Mouse (Mus musculus) CH12.LX (cell line): ENCODE measurements around the gene Sephs2. TPM values are rescaled to one million over a fixed set of nuclear protein-coding genes. Genes with fewer than 3 reads are reported as not detected.

Source experiments
- DNase-seq: peaks from one replicate; pipeline ENCODE4 v3.0.0-alpha.2; 2013; ENCODE audit errors: extremely low read depth
- H3K27ac ChIP-seq: 2 replicates; pipeline ENCODE4 v1.5.1; 2012; ENCODE audit warnings: low read depth, mild to moderate bottlenecking, control low read depth, moderate library complexity; ENCODE audit not compliant: insufficient read depth
- H3K27me3 ChIP-seq: replicated peaks from 2 replicates; pipeline ENCODE3; 2012; ENCODE audit warnings: inconsistent platforms
- H3K36me3 ChIP-seq, 2 experiments: replicated peaks in 1 of 2; 2 replicates each; pipeline versions ENCODE3 to v1.6.1; 2012; ENCODE audit warnings: inconsistent platforms in 1 of 2, low read length in 1 of 2, mild to moderate bottlenecking in 1 of 2, mixed read lengths in 1 of 2, moderate library complexity in 1 of 2; ENCODE audit not compliant: control insufficient read depth in 1 of 2, insufficient read depth in 1 of 2
- H3K4me1 ChIP-seq, 2 experiments: 2 replicates each; pipeline ENCODE4 v1.6.1; 2012; ENCODE audit warnings: inconsistent platforms in 1 of 2, moderate library complexity in 1 of 2; ENCODE audit not compliant: insufficient read depth in 2 of 2, control insufficient read depth in 1 of 2
- H3K4me2 ChIP-seq: 2 replicates; pipeline ENCODE4 v1.6.1; 2012; ENCODE audit warnings: low read depth, mild to moderate bottlenecking, control low read depth; ENCODE audit not compliant: poor library complexity, insufficient read depth, severe bottlenecking
- H3K4me3 ChIP-seq, 3 experiments: fragments of 150-350 bp in 1 of 3; sonication (generic) in 1 of 3; replicated peaks in 1 of 3; 2 replicates each; pipeline versions ENCODE3 to v1.5.1; 2011 to 2012; ENCODE audit warnings: low read depth in 2 of 3, low read length in 2 of 3, mild to moderate bottlenecking in 2 of 3, moderate library complexity in 2 of 3, control low read depth in 1 of 3, improper control_type of control experiment in 1 of 3, inconsistent platforms in 1 of 3, mixed read lengths in 1 of 3; ENCODE audit not compliant: poor library complexity in 1 of 3
- H3K79me2 ChIP-seq: replicated peaks from 2 replicates; pipeline ENCODE4 v1.6.1; 2012; ENCODE audit warnings: mild to moderate bottlenecking, moderate library complexity; ENCODE audit not compliant: control insufficient read depth, poor library complexity, insufficient read depth, severe bottlenecking; ENCODE audit errors: extremely low read depth
- H3K9ac ChIP-seq: 2 replicates; pipeline ENCODE4 v1.6.1; 2012; ENCODE audit warnings: low read depth, mild to moderate bottlenecking, control low read depth, moderate library complexity; ENCODE audit not compliant: insufficient read depth
- H3K9me3 ChIP-seq: replicated peaks from 2 replicates; pipeline ENCODE3; 2012; ENCODE audit warnings: low read length, inconsistent platforms, mixed read lengths
- BHLHE40 ChIP-seq: IDR thresholded peaks from 2 replicates; pipeline ENCODE4 v1.6.1; 2011; ENCODE audit warnings: mild to moderate bottlenecking, low read depth, low read length, improper control_type of control experiment
- CHD1 ChIP-seq: IDR thresholded peaks from 2 replicates; pipeline ENCODE4 v1.6.1; 2012; ENCODE audit warnings: low read depth, low read length, improper control_type of control experiment, inconsistent platforms
- CHD2 ChIP-seq: IDR thresholded peaks from 2 replicates; pipeline ENCODE4 v1.6.1; 2011; ENCODE audit warnings: low read length, improper control_type of control experiment
- CTCF ChIP-seq, 2 experiments: IDR thresholded peaks in 1 of 2; conservative IDR thresholded peaks in 1 of 2; 2 replicates each; pipeline ENCODE4 v1.5.1; 2011 to 2012; ENCODE audit warnings: low read depth in 2 of 2, low read length in 2 of 2, improper control_type of control experiment in 1 of 2, inconsistent platforms in 1 of 2, mild to moderate bottlenecking in 1 of 2, moderate library complexity in 1 of 2
- EP300 ChIP-seq: IDR thresholded peaks from 2 replicates; pipeline ENCODE4 v1.6.1; 2011; ENCODE audit warnings: low read length, improper control_type of control experiment
- ETS1 ChIP-seq: conservative IDR thresholded peaks from 2 replicates; pipeline ENCODE4 v1.6.1; 2012; ENCODE audit warnings: low read depth, mild to moderate bottlenecking, inconsistent platforms, low read length, improper control_type of control experiment, moderate library complexity
- GABPA ChIP-seq: IDR thresholded peaks from 2 replicates; pipeline ENCODE4 v1.6.1; 2012; ENCODE audit warnings: low read depth, low read length, improper control_type of control experiment, inconsistent platforms; ENCODE audit not compliant: insufficient replicate concordance
- JUN ChIP-seq: IDR thresholded peaks from 2 replicates; pipeline ENCODE4 v1.6.1; 2011; ENCODE audit warnings: low read depth, mild to moderate bottlenecking, low read length, improper control_type of control experiment, moderate library complexity; ENCODE audit not compliant: insufficient read depth
- MAFK ChIP-seq: IDR thresholded peaks from 2 replicates; pipeline ENCODE4 v1.6.1; 2011; ENCODE audit warnings: low read length, improper control_type of control experiment; ENCODE audit not compliant: insufficient replicate concordance
- NRF1 ChIP-seq: IDR thresholded peaks from 2 replicates; pipeline ENCODE4 v1.6.1; 2014; ENCODE audit warnings: low read depth, mild to moderate bottlenecking, inconsistent platforms, low read length, improper control_type of control experiment, moderate library complexity
- POLR2AphosphoS2 ChIP-seq: IDR thresholded peaks from 2 replicates; pipeline ENCODE4 v1.6.1; 2011; ENCODE audit warnings: low read depth, low read length, improper control_type of control experiment
- RAD21 ChIP-seq: IDR thresholded peaks from 2 replicates; pipeline ENCODE4 v1.6.1; 2011; ENCODE audit warnings: low read depth, mild to moderate bottlenecking, low read length, improper control_type of control experiment, moderate library complexity
- RCOR1 ChIP-seq: conservative IDR thresholded peaks from 2 replicates; pipeline ENCODE4 v1.6.1; 2012; ENCODE audit warnings: low read depth, mild to moderate bottlenecking, inconsistent platforms, low read length, improper control_type of control experiment
- SIN3A ChIP-seq: IDR thresholded peaks from 2 replicates; pipeline ENCODE4 v1.6.1; 2012; ENCODE audit warnings: low read length, improper control_type of control experiment, inconsistent platforms
- SMC3 ChIP-seq: IDR thresholded peaks from 2 replicates; pipeline ENCODE4 v1.6.1; 2011; ENCODE audit warnings: low read depth, low read length, improper control_type of control experiment
- TCF12 ChIP-seq: IDR thresholded peaks from 2 replicates; pipeline ENCODE4 v1.6.1; 2014; ENCODE audit warnings: low read depth, mild to moderate bottlenecking, inconsistent platforms, low read length, improper control_type of control experiment
- UBTF ChIP-seq: IDR thresholded peaks from 2 replicates; pipeline ENCODE4 v1.6.1; 2012; ENCODE audit warnings: low read depth, mild to moderate bottlenecking, inconsistent platforms, low read length, improper control_type of control experiment, moderate library complexity
- USF1 ChIP-seq: IDR thresholded peaks from 2 replicates; pipeline ENCODE4 v1.6.1; 2014; ENCODE audit warnings: low read depth, mild to moderate bottlenecking, inconsistent platforms, low read length, improper control_type of control experiment
- ZKSCAN1 ChIP-seq: IDR thresholded peaks from 2 replicates; pipeline ENCODE4 v1.6.1; 2012; ENCODE audit warnings: low read depth, inconsistent platforms, low read length, improper control_type of control experiment, borderline replicate concordance
- ZMIZ1 ChIP-seq: IDR thresholded peaks from 2 replicates; pipeline ENCODE4 v1.6.1; 2012; ENCODE audit warnings: low read depth, mild to moderate bottlenecking, inconsistent platforms, low read length, improper control_type of control experiment
- dilution Hi-C: fragments of 300-500 bp; cut with MboI; formaldehyde crosslinking; loops from 2 replicates; pipeline ENCODE4 v1.14.3; 2020; ENCODE audit warnings: low sequenced_read_pairs; ENCODE audit not compliant: extremely low pct_unique_long_range_greater_than_20kb, extremely low pct_ligation_motif_present
- in situ Hi-C: fragments of 300-500 bp; cut with MboI; formaldehyde crosslinking; loops from 3 replicates; pipeline ENCODE4 v1.14.3; 2019; ENCODE audit warnings: low sequenced_read_pairs, low pct_ligation_motif_present, low pct_unique_long_range_greater_than_20kb, mixed read lengths
- polyA plus RNA-seq: library from polyadenylated mRNA; unstranded; fragments of >175 nt; gene quantifications from 2 replicates; pipeline ENCODE4 v1.2.1, GENCODE M21; 2012; ENCODE audit warnings: low read depth; ENCODE audit not compliant: insufficient read length
- total RNA-seq, 2 experiments: library from RNA; depleted of rRNA; stranded (reverse); fragments of 300-350 nt in 1 of 2; fragments of >200 nt in 1 of 2; gene quantifications; 2 replicates each; pipeline ENCODE4 v1.2.3; 2012 to 2014

The Sephs2 gene
- total and polyA plus RNA-seq, 3 experiments, result 159 to 209 (median 203) TPM

DNA sequence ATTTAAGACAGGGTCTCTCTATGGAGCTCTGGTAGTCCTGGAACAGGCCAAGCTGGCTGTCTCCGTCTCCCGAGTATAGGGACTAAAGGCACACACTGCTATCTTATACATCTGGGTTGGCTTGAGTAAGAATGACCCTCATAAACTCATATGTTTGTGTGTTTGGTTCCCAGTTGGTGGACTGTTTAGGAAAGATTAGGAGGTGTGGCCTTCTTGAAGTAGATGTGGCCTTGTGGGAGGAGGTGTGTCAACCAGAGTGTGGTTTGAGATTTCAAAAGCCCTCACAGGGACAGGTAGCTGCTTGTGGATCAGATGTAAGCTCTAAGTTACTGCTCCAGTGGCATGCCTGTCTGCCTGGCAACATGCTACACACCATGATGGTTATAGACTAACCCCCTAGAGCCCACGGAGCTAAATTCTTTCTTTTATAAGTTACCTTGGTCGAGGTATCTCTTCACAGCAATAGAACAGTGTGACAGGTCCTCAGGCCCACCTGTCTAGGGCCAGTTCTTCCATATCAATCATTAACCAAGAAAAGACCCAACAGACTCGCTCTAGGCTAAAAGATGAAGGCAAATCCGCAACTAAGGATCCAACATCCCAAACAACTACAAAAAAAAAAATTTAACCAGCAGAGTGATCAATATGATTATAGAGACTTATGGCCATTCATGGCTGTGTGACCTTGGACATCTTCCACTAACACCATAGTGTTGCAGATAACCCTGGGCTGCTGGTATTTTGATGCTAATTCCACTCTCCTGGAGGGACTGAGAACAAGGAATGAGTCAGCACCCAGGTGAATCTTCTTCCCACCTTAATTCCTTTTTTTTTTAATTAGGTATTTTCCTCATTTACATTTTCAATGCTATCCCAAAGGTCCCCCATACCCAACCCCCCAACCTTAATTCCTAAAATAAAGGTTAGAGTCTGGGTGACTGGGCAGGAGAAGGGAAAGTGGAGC, 50.1 kb downstream of the Sephs2 start:
- no peak overlapping the region for H3K4me3 ChIP-seq
- in situ Hi-C loops, result no loop called here
- peaks cover 12 to 37% of the 10 kb centered on the region in 2 experiments; a peak in 3 of 4 replicates for H3K4me1 ChIP-seq
- H3K9ac ChIP-seq, result no peak overlapping the region
- no peak overlapping the region for H3K27ac ChIP-seq
- no peak for DNase-seq
- peaks cover 4% of the 10 kb centered on the region for H3K9me3 ChIP-seq
- H3K27me3 ChIP-seq, result no peaks in the 10 kb centered on the region
- H3K36me3 ChIP-seq, result no peaks in the 10 kb centered on the region
- dilution Hi-C loops, result no loop called here
- TF ChIP-seq MAFK (no peak), CTCF (conservative IDR thresholded peaks at IDR 0.05 in 1 of 2, IDR thresholded peaks at IDR 0.05 in 1 of 2; ENCODE audit: low read depth in 2 of 2, low read length in 2 of 2) (no peak), USF1 (no peak), RCOR1 (no peak), CHD2 (no peak), SIN3A (no peak), ZKSCAN1 (no peak), TCF12 (no peak), NRF1 (no peak), UBTF (no peak), BHLHE40 (no peak), ZMIZ1 (no peak), POLR2AphosphoS2 (no peak), SMC3 (no peak), RAD21 (no peak)
- no peak overlapping the region for H3K4me2 ChIP-seq
- no peaks in the 10 kb centered on the region for H3K79me2 ChIP-seq

DNA sequence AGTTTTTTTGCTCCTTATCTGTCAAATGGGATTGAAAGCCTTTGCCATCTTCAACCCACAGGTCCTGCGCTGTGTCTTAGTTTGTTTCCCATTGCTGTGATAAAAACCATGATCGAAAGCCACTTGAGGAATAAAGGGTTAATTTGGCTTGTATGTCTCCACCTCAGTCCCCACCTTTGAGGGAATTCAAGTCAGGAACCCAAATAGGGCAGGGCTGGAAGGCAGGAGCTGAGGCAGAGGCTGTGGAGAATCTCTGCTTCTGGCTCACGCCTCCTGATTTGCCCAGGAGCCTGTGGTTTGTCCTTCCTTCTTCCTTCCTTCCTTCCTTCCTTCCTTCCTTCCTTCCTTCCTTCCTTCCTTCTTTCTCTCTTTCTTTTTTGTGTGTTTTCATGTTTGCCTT, 50.7 kb downstream of the Sephs2 start:
- DNase-seq, result no peak
- Histone ChIP-seq H3K27ac (no peak overlapping the region), H3K4me2 (no peak overlapping the region), H3K4me3 (no peak overlapping the region), H3K9ac (no peak overlapping the region), H3K27me3 (no peaks in the 10 kb centered on the region), H3K9me3 (peaks cover 4% of the 10 kb centered on the region), H3K4me1 (peaks cover 12 to 39% of the 10 kb centered on the region in 2 experiments; a peak in 3 of 4 replicates), H3K79me2 (no peaks in the 10 kb centered on the region), H3K36me3 (no peaks in the 10 kb centered on the region)
- TF ChIP-seq JUN, result no peak
- no peak for TF ChIP-seq EP300
- TF ChIP-seq CHD1, result no peak
- no peak for TF ChIP-seq TCF12
- no peak for TF ChIP-seq MAFK
- TF ChIP-seq ETS1, result no peak
- TF ChIP-seq GABPA, result no peak
- in situ Hi-C loops (no loop called here), dilution Hi-C loops (no loop called here)

Other genes starting within 250 kb of the Sephs2 start
Only the 20 nearest of the 25 such genes appear.
- not detected in 2 replicates for gene Zg16, start 186.7 kb downstream of the Sephs2 start, total RNA-seq (2012; rRNA removed)
- gene Zg16, start 186.7 kb downstream of the Sephs2 start, total RNA-seq (2014; rRNA removed), result not detected in 2 replicates
- gene Zg16, start 186.7 kb downstream of the Sephs2 start, polyA plus RNA-seq, result not detected in 2 replicates
- 15.7 and 19.0 TPM in 2 replicates for gene AI467606, start 182.7 kb downstream of the Sephs2 start, total RNA-seq (2012; rRNA removed)
- gene AI467606, start 182.7 kb downstream of the Sephs2 start, total RNA-seq (2014; rRNA removed), result 18.6 and 26.4 TPM in 2 replicates
- gene AI467606, start 182.7 kb downstream of the Sephs2 start, polyA plus RNA-seq, result 18.3 and 20.5 TPM in 2 replicates
- gene Qprt, start 151.8 kb downstream of the Sephs2 start, total RNA-seq (2012; rRNA removed), result 0.21 and 0.30 TPM in 2 replicates
- gene Qprt, start 151.8 kb downstream of the Sephs2 start, total RNA-seq (2014; rRNA removed), result 0.15 TPM in 1 of 2 replicates, not detected in the other
- gene Qprt, start 151.8 kb downstream of the Sephs2 start, polyA plus RNA-seq, result 0.14 TPM in 1 of 2 replicates, not detected in the other
- 14.4 and 16.3 TPM in 2 replicates for gene Spn, start 136.2 kb downstream of the Sephs2 start, total RNA-seq (2012; rRNA removed)
- gene Spn, start 136.2 kb downstream of the Sephs2 start, total RNA-seq (2014; rRNA removed), result 2.4 and 2.6 TPM in 2 replicates
- gene Spn, start 136.2 kb downstream of the Sephs2 start, polyA plus RNA-seq, result 3.3 and 3.6 TPM in 2 replicates
- 66.8 and 78.5 TPM in 2 replicates for gene Cd2bp2, start 78.0 kb downstream of the Sephs2 start, total RNA-seq (2012; rRNA removed)
- gene Cd2bp2, start 78.0 kb downstream of the Sephs2 start, total RNA-seq (2014; rRNA removed), result 62.4 and 63.3 TPM in 2 replicates
- gene Cd2bp2, start 78.0 kb downstream of the Sephs2 start, polyA plus RNA-seq, result 57.4 and 72.8 TPM in 2 replicates
- 25.9 and 28.0 TPM in 2 replicates for gene Tbc1d10b, start 65.6 kb downstream of the Sephs2 start, total RNA-seq (2012; rRNA removed)
- gene Tbc1d10b, start 65.6 kb downstream of the Sephs2 start, total RNA-seq (2014; rRNA removed), result 17.9 and 18.2 TPM in 2 replicates
- 25.6 and 26.6 TPM in 2 replicates for gene Tbc1d10b, start 65.6 kb downstream of the Sephs2 start, polyA plus RNA-seq
- gene Mylpf, start 65.2 kb downstream of the Sephs2 start, total RNA-seq (2012; rRNA removed), result 3.0 and 4.2 TPM in 2 replicates
- gene Mylpf, start 65.2 kb downstream of the Sephs2 start, total RNA-seq (2014; rRNA removed), result 0.49 and 3.2 TPM in 2 replicates
- gene Mylpf, start 65.2 kb downstream of the Sephs2 start, polyA plus RNA-seq, result 4.1 and 5.2 TPM in 2 replicates
- 17.4 and 18.8 TPM in 2 replicates for gene Zfp553, start 41.0 kb downstream of the Sephs2 start, total RNA-seq (2012; rRNA removed)
- 8.6 and 9.8 TPM in 2 replicates for gene Zfp553, start 41.0 kb downstream of the Sephs2 start, total RNA-seq (2014; rRNA removed)
- 15.0 and 15.2 TPM in 2 replicates for gene Zfp553, start 41.0 kb downstream of the Sephs2 start, polyA plus RNA-seq
- gene Sept1, start 40.9 kb downstream of the Sephs2 start, total RNA-seq (2012; rRNA removed), result 73.8 and 92.3 TPM in 2 replicates
- 42.1 and 42.7 TPM in 2 replicates for gene Sept1, start 40.9 kb downstream of the Sephs2 start, total RNA-seq (2014; rRNA removed)
- 147 and 171 TPM in 2 replicates for gene Sept1, start 40.9 kb downstream of the Sephs2 start, polyA plus RNA-seq
- 26.5 and 29.8 TPM in 2 replicates for gene Zfp771, start 29.8 kb downstream of the Sephs2 start, total RNA-seq (2012; rRNA removed)
- 23.9 and 27.0 TPM in 2 replicates for gene Zfp771, start 29.8 kb downstream of the Sephs2 start, total RNA-seq (2014; rRNA removed)
- 34.7 and 35.5 TPM in 2 replicates for gene Zfp771, start 29.8 kb downstream of the Sephs2 start, polyA plus RNA-seq
- gene Dctpp1, start 13.3 kb downstream of the Sephs2 start, total RNA-seq (2012; rRNA removed), result 296 and 352 TPM in 2 replicates
- gene Dctpp1, start 13.3 kb downstream of the Sephs2 start, total RNA-seq (2014; rRNA removed), result 197 and 221 TPM in 2 replicates
- 197 and 210 TPM in 2 replicates for gene Dctpp1, start 13.3 kb downstream of the Sephs2 start, polyA plus RNA-seq
- gene Itgal, start 22.2 kb upstream of the Sephs2 start, total RNA-seq (2012; rRNA removed), result 49.1 and 69.0 TPM in 2 replicates
- gene Itgal, start 22.2 kb upstream of the Sephs2 start, total RNA-seq (2014; rRNA removed), result 36.7 and 43.9 TPM in 2 replicates
- gene Itgal, start 22.2 kb upstream of the Sephs2 start, polyA plus RNA-seq, result 164 and 177 TPM in 2 replicates
- gene Zfp768, start 71.5 kb upstream of the Sephs2 start, total RNA-seq (2012; rRNA removed), result 8.5 and 9.9 TPM in 2 replicates
- 4.3 and 5.0 TPM in 2 replicates for gene Zfp768, start 71.5 kb upstream of the Sephs2 start, total RNA-seq (2014; rRNA removed)
- gene Zfp768, start 71.5 kb upstream of the Sephs2 start, polyA plus RNA-seq, result 6.4 and 6.6 TPM in 2 replicates
- gene Zfp747, start 102.0 kb upstream of the Sephs2 start, total RNA-seq (2012; rRNA removed), result 8.2 and 9.7 TPM in 2 replicates
- 6.3 and 7.2 TPM in 2 replicates for gene Zfp747, start 102.0 kb upstream of the Sephs2 start, total RNA-seq (2014; rRNA removed)
- 7.7 and 8.2 TPM in 2 replicates for gene Zfp747, start 102.0 kb upstream of the Sephs2 start, polyA plus RNA-seq
- gene 9130019O22Rik, start 113.1 kb upstream of the Sephs2 start, total RNA-seq (2012; rRNA removed), result 4.2 and 5.0 TPM in 2 replicates
- 3.1 and 4.0 TPM in 2 replicates for gene 9130019O22Rik, start 113.1 kb upstream of the Sephs2 start, total RNA-seq (2014; rRNA removed)
- 2.7 and 3.3 TPM in 2 replicates for gene 9130019O22Rik, start 113.1 kb upstream of the Sephs2 start, polyA plus RNA-seq
- gene E430018J23Rik, start 119.6 kb upstream of the Sephs2 start, total RNA-seq (2012; rRNA removed), result 5.4 and 8.9 TPM in 2 replicates
- 8.3 and 9.2 TPM in 2 replicates for gene E430018J23Rik, start 119.6 kb upstream of the Sephs2 start, total RNA-seq (2014; rRNA removed)
- 3.2 and 3.8 TPM in 2 replicates for gene E430018J23Rik, start 119.6 kb upstream of the Sephs2 start, polyA plus RNA-seq
- gene Zfp764, start 132.8 kb upstream of the Sephs2 start, total RNA-seq (2012; rRNA removed), result 7.5 and 8.1 TPM in 2 replicates
- gene Zfp764, start 132.8 kb upstream of the Sephs2 start, total RNA-seq (2014; rRNA removed), result 8.4 TPM in 2 replicates
- gene Zfp764, start 132.8 kb upstream of the Sephs2 start, polyA plus RNA-seq, result 7.9 and 8.1 TPM in 2 replicates
- gene Zfp688, start 148.0 kb upstream of the Sephs2 start, total RNA-seq (2012; rRNA removed), result 15.8 and 18.7 TPM in 2 replicates
- gene Zfp688, start 148.0 kb upstream of the Sephs2 start, total RNA-seq (2014; rRNA removed), result 12.3 and 12.4 TPM in 2 replicates
- gene Zfp688, start 148.0 kb upstream of the Sephs2 start, polyA plus RNA-seq, result 16.1 and 21.3 TPM in 2 replicates
- 3.4 and 3.6 TPM in 2 replicates for gene Zfp689, start 175.1 kb upstream of the Sephs2 start, total RNA-seq (2012; rRNA removed)
- 1.8 and 2.3 TPM in 2 replicates for gene Zfp689, start 175.1 kb upstream of the Sephs2 start, total RNA-seq (2014; rRNA removed)
- gene Zfp689, start 175.1 kb upstream of the Sephs2 start, polyA plus RNA-seq, result 3.2 and 4.6 TPM in 2 replicates
- 10.4 and 11.3 TPM in 2 replicates for gene Prr14, start 185.6 kb upstream of the Sephs2 start, total RNA-seq (2012; rRNA removed)
- gene Prr14, start 185.6 kb upstream of the Sephs2 start, total RNA-seq (2014; rRNA removed), result 6.7 and 7.6 TPM in 2 replicates
- gene Prr14, start 185.6 kb upstream of the Sephs2 start, polyA plus RNA-seq, result 26.2 and 31.3 TPM in 2 replicates